Mouse (Mus musculus) heart, adult 9 months (tissue): ENCODE measurements at regions not wholly inside any gene's neighbourhood (a gene's known extent, or its start where the extent isn't known, plus 50 kb on each side); places are given as distances from the start of the nearest gene placed in this dataset.
A peak's percentile ranks its signal among the peaks of the same experiment; 100 is the strongest.

ENCODE experiments used
- DNase-seq, 2 experiments: peaks; one replicate each; pipeline ENCODE4 v3.0.0; 2022; ENCODE audit warnings: low spot score in 2 of 2

DNA sequence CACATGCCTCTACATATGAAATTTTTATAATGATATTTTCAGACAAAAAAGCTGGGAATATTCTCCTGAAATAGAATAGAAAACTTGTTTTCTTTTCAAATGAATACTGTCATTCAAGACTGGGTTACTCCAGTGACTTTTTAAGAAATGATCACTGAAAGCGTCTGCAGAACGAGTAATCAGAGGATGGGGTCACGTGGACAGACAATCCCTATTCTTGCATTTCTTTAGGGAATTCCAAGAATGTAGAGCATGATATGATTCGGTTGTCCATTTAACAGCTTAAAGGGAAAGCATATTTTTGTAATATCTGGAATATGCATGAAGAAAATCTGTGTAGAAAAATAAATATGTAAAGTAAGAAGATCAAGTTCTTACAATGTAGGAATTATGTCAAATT, 65.6 kb downstream of the 4933402N22Rik start:
- no peak for DNase-seq

GRCm38 (mm10) chr5:11989140-11989539, 71.3 kb downstream of the 4933402N22Rik start:
- no peak for DNase-seq

DNA sequence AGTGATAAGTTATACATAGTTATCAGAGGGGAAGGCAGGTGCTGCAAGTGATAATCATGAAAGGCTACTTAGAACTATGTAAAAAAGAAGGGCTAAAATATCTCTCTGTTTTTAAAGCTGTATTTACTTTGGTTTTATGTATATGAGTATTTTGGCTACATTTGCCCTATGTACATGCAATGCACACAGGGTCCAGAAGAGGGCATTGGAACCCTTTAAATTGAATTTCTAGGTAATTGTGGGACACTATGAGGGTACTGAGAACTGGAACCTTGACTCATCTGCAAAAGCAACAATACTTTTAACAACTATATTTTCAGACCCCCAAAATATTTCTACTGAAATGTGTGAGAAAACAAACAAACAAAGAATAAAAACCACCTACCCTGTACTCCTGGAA, 82.9 kb downstream of the 4933402N22Rik start:
- DNase-seq = no peak

DNA sequence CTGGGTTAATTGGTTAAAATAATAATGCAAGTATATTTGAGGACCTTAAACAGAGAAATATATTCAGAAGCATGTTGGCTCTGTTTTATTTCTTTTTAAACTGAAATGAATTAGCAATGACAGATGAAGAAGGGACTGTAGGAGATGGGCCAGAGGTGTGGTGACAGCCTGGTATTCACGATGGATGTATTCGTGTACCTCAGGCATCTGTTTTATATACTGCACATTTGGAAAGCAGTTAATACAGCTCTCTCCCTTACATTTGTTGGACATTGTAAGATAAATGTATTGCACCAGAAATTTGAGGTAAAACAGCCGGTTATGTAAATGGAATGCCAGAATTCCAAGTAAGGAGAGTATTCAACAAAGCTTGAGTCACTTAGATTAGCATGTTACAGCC, 88.6 kb downstream of the 4933402N22Rik start:
- no peak for DNase-seq

- DNase-seq = no peak
Observed at GRCm38 (mm10) chr5:12016332-12016731, 98.5 kb downstream of the 4933402N22Rik start.

DNA sequence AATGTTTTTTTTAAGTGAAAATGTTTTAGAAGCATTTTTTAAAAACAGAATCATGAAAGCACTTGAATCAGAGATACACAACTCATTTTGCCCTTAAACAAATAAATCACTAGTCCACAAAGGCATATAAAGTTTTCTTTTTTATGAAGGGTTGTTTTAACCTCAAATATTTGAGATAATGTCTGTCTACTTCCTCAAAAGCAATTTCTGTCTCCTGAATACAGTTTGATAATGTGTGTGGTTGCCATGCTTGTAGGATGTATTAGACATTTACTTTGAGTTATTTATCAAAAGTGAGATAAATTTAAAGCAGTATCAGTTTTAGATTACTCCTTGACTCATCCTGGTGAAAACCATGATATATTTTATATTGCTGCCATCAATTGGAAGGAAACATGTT, 102.6 kb downstream of the 4933402N22Rik start:
- DNase-seq = no peak

DNA sequence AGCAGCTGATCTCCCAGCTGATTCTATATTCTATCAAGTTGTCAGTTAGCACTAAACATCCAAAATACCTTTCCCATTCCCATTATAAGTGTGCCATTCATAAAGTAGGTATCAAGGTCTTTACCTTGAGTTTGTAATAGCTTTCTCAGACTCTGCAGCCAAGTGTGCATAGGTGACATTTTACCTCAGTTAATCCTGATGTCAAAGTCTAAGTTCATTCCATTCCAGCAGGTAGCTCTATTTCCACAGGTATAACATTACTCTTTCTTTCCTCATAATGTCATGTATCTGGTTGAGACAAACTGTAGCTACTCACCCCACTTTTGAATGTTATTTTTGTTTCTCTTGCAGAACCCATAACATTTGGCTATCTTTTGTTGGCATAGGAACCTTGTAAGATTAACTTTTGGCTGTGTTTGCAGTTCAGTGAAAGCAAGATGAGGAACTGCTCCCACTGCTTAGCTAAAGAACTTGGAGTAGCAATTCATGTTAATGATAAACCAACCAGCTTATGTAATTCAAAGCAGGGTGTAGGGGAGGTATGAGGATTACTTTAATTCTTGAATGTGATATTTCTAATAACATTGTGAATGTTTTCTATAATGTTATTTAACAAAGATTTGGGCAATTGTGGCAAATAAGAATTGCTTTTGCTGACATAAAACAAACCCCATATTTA, 107.0 kb downstream of the 4933402N22Rik start:
- no peak for DNase-seq

GRCm38 (mm10) chr5:12030002-12030401, 112.2 kb downstream of the 4933402N22Rik start:
- peak in 1 of 2 experiments; percentile 14 for DNase-seq

DNA sequence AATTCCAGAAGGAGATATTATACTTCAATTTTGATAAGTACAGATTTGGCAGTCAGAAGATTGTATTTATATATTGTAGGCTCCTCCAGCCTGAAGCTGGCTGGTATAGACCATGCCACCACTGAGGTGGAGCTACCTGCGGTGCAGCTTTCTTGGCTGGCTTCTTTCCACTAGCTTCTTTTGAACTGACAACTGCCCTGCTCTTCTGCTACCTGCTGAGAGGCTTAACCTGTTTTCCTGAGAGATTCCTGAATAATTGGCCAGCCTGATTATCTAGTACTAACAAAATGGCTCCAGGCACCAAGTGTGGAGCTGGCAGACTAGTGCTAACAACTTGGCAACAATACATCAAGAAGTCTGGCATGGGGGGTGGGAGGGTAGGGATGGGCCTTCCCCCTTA, 132.0 kb downstream of the 4933402N22Rik start:
- DNase-seq = no peak

DNA sequence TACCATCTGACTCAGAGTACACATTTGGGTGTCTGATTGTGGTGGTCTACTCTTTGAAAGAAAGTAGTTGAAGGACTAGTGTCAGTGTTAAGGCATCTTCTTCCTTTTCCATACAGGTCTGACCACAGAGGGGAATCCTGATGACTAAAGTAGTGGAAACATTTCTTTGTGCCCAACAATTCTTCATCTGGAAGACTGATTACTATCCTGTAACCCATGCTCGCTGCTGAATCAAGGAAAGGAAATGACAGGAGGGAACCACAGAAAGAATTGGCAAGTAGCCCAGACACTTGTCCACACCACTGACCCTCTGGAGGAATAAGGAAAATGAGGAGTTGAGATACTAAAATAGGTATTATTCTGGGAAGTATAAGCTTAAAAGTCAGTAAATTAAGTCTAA, 162.3 kb downstream of the 4933402N22Rik start:
- no peak for DNase-seq

GRCm38 (mm10) chr5:12093680-12094079, 175.8 kb downstream of the 4933402N22Rik start:
- no peak for DNase-seq

GRCm38 (mm10) chr5:12116587-12117354, 198.9 kb downstream of the 4933402N22Rik start:
- no peak for DNase-seq

DNA sequence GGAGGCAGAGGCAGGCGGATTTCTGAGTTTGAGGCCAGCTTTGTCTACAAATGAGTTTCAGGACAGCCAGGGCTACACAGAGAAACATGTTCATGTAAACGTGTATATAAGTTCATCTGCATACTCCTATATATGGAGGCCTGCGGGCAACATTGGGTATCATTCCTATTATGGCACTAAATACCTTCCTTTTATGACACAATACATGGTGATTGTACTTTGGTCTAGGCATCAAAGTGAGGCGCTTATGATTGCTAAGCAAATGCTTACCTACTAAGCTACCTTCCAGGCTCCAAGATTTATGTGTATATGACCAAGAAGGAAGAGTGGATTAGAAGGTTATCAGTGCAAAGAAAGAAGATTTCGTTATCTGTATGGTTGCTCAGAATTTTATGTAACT, 207.1 kb downstream of the 4933402N22Rik start:
- no peak for DNase-seq

GRCm38 (mm10) chr5:12127484-12128265, 209.8 kb downstream of the 4933402N22Rik start:
- no peak for DNase-seq

DNA sequence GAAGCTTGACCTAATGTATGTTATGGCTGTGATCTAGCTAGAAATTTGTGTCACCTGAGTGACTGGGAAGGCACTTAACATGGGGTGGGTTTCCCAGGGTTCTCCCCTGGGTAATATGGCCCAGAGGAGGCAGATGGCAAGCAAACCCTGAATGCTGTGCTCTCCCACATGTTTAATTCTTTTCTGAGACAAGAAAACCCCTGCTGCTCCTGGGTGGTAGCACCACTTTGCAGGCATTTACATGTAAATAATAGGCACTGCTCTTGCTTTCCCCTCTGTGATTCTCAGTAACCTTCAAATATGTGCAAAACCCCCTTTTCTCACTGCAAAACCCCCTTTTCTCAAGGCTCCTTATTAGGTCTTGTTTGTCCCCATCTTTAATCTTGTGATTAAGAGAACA, 221.1 kb downstream of the 4933402N22Rik start:
- DNase-seq = no peak

DNA sequence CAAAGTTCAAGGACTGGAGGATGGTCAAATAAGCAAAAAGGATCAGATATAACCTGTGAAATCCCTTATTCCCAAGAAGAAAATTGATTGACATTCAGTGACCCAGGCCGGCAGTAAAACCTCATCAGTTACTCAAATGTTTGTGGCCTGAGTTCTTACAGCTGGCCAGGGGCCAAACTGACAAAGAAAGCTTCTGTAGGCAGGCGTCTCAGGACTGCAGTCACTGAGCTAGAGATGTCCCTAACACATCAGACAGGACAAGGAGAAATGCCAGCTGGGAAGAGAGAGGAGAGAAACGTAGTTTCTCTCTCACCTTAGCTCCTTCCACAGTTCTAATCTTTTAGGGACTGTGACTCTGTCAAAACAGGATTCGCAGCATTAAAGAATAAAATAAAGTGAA, 229.9 kb upstream of the Sema3d start:
- DNase-seq = no peak

- no peak for DNase-seq
Observed at GRCm38 (mm10) chr5:12154551-12155091, 228.6 kb upstream of the Sema3d start.

- no peak for DNase-seq
Observed at GRCm38 (mm10) chr5:12191681-12192080, 191.5 kb upstream of the Sema3d start.

- no peak for DNase-seq
Observed at GRCm38 (mm10) chr5:12207452-12207851, 175.7 kb upstream of the Sema3d start.

DNA sequence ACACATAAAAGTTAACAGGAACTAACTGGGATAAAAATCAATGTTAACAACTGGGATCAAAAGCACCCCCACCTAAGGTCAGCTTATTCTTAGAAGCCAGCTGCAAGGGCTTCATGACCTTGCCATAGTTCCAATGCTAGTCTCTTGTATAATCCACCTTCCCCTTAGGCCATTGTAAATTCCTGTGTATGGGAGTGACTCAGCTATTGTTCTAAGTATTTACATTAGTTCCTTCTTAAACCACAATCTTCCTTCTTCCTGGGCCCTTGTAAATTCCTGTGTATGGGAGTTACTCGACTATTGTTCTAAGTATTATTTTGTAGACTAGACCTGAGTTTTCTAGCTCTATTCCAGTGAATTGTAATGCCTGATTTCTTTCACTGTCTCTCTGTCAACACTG, 173.6 kb upstream of the Sema3d start:
- no peak for DNase-seq

GRCm38 (mm10) chr5:12213448-12213847, 169.7 kb upstream of the Sema3d start:
- DNase-seq = no peak

DNA sequence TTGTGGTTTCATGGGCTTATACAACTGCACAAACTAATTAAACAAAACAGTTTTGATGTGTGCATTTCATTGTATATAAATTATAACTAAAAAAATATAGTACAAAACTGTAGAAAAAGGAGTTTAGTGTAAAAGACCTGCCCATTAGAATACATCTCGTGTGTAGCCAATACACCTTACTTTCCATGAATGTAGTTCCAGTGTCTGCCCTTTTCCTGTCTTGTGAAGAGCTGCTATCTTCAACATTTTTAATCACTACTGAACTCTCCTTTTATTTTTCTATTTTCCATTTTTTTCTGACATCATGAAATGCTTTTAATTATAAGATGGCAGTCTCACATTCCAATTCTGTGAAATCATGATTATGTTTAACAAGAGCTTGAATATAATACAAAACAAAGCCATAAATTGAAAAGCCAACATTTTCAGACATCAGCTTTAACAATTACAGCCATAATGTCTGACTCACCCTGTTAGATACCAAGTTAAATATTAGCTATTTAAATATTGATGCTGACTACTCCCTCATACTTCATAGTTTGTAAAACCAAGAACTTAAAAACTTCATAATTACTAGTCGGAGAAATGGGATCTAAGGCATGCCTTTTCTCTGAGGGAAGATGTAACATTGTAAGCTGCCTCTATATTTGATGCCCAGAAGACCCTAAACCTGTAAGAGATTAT, 163.6 kb upstream of the Sema3d start:
- no peak for DNase-seq
